In genomic region chr2:75000368-75000796, GRCm38 (mm10) we compare ENCODE assay signal across 8 mouse cellular contexts.
DNase-seq lines count a peak whose midpoint lies in the region; ATAC-seq and TF ChIP-seq lines count a peak whose summit lies in the region.

No protein-coding gene starts in this region.

- no peak overlapping the region for H3K4me2 ChIP-seq in hindbrain, embryonic 13.5 days
- H3K4me2 ChIP-seq in myocyte (ENCODE audit: low read depth): peak overlapping the region; percentile 43

- H3K27me3 ChIP-seq in hindbrain, embryonic 10.5 days (ENCODE audit: insufficient read depth, poor library complexity, severe bottlenecking): peaks cover 7% of the 10 kb centered on the region; the same call in 1 of the 2 replicates
- H3K27me3 ChIP-seq in hindbrain, embryonic 13.5 days: peaks cover 3% of the 10 kb centered on the region; the same call in 1 of the 2 replicates
- peaks cover 24% of the 10 kb centered on the region for H3K27me3 ChIP-seq in myocyte (ENCODE audit: control insufficient read depth, insufficient read depth, insufficient read length)

- no peak overlapping the region for H3K4me3 ChIP-seq in hindbrain, embryonic 10.5 days
- no peak overlapping the region for H3K4me3 ChIP-seq in hindbrain, embryonic 13.5 days
- H3K4me3 ChIP-seq in myocyte: no peak overlapping the region

- TF ChIP-seq POLR2A in myocyte (IDR thresholded peaks at IDR 0.05; ENCODE audit: insufficient read length, low read depth): no peak

- 55% methylated on average over 10 of the region's 10 CpGs for WGBS in hindbrain, embryonic 10.5 days
- 57% methylated on average over 10 of the region's 10 CpGs for WGBS in hindbrain, embryonic 13.5 days

- no peak overlapping the region for H3ac ChIP-seq in myocyte (ENCODE audit: control insufficient read depth, insufficient read length)

- no peak for ATAC-seq in hindbrain, embryonic 13.5 days (ENCODE audit: low FRiP score)

- no peaks in the 10 kb centered on the region for H3K79me2 ChIP-seq in myocyte (ENCODE audit: control insufficient read depth, insufficient read depth)

- DNase-seq in hindbrain, embryonic 10.5 days (ENCODE audit: low spot score): peak; percentile 59
- DNase-seq in embryo, embryonic 10 days (ENCODE audit: low spot score): peak; percentile 55
- peak; percentile 57 to 65 for DNase-seq in heart, adult 9 months (ENCODE audit: low spot score in 2 of 2)
- no peak for DNase-seq in right cerebral cortex, postnatal 10 days (ENCODE audit: low spot score in 2 of 2)
- DNase-seq in B cell, adult 2 months: no peak
- DNase-seq in left cerebral cortex, postnatal 10 days (ENCODE audit: extremely low spot score in 1 of 2, low spot score in 2 of 2): no peak

- peaks cover 20% of the 10 kb centered on the region; the same call in 1 of the 2 replicates for H3K4me1 ChIP-seq in hindbrain, embryonic 10.5 days (replicated peaks)
- peaks cover 10% of the 10 kb centered on the region for H3K4me1 ChIP-seq in hindbrain, embryonic 13.5 days (replicated peaks)

- no peaks in the 10 kb centered on the region for H3K9me3 ChIP-seq in hindbrain, embryonic 10.5 days
- H3K9me3 ChIP-seq in hindbrain, embryonic 13.5 days: no peaks in the 10 kb centered on the region

- H3K9ac ChIP-seq in hindbrain, embryonic 13.5 days: no peak overlapping the region

- intact Hi-C loops in left cerebral cortex, postnatal 10 days (cut with DNase I): no loop called here

- H3K27ac ChIP-seq in hindbrain, embryonic 10.5 days: no peak overlapping the region
- H3K27ac ChIP-seq in hindbrain, embryonic 13.5 days: no peak overlapping the region

- no peaks in the 10 kb centered on the region for H3K36me3 ChIP-seq in hindbrain, embryonic 10.5 days
- no peaks in the 10 kb centered on the region for H3K36me3 ChIP-seq in hindbrain, embryonic 13.5 days
- no peaks in the 10 kb centered on the region for H3K36me3 ChIP-seq in myocyte (ENCODE audit: control insufficient read depth, insufficient read depth)

TF ChIP-seq in myocyte, 11 proteins besides CTCF, POLR2A, EP300 and RAD21:
- TF ChIP-seq TCF12 (IDR thresholded peaks at IDR 0.05; ENCODE audit: insufficient read depth, poor library complexity, severe bottlenecking) (peak; percentile 10), REST (IDR thresholded peaks at IDR 0.05; ENCODE audit: insufficient read depth, insufficient read length) (no peak)

Comparison
In these comparisons a context has a peak if more than half of its experiments do, and no peak if none do; other contexts are left out.
1. DNase-seq: peak in hindbrain, embryonic 10.5 days (single experiment), embryo, embryonic 10 days (single experiment) and heart, adult 9 months (2 of 2); none in right cerebral cortex, postnatal 10 days (0 of 2), B cell, adult 2 months (0 of 2) and left cerebral cortex, postnatal 10 days (0 of 2).